Mouse (Mus musculus): ENCODE measurements around the gene Rhbdl1. TPM values are rescaled to one million over a fixed set of nuclear protein-coding genes. Genes with fewer than 3 reads are reported as not detected.
A peak's percentile ranks its signal among the peaks of the same experiment; 100 is the strongest.

The Rhbdl1 gene
- 10 to 100 TPM; 47.9 to 49.0 TPM for total RNA-seq (2021)

DNA sequence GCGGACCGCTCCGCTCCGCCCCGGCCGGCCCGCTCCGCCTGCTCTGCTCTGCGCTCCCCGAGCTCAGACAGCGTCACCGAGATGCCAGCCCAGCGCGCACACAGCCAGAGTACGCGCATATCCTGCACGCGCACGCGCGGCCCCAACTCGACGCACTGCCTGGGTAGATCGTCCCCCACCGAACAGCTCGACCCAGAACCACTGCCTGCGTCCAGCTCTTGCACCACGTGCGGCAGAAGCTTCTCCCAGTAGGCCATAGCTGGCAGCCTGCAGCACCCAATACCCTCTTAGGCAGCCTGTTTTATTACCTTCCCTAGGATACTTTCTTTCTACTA is at the start of gene Rhbdl1:
Gene Rhbdl1 (minus strand): TSS at position 220 of the 335 bp plus-strand sequence.
- peak; percentile 84 for DNase-seq

DNA sequence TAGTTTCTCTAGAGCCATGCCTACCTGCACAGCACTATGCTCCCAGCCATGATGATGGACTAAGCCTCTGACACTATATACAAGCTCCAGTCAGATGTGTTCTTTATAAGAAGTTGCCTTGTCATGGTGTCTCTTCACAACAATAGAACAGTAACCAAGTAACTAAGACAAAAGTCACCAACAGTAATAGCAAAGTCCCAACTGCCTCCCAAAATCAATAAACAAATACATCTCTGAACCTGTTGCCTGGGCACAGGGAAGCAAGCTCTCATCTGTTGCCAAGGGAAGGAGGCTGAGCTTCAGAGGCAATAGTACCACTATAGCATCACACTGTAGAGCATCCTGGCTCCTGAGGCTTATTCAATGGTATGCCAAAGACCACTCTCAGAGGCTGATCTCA is 49.7 kb upstream of the Rhbdl1 start:
- DNase-seq: no peak

DNA sequence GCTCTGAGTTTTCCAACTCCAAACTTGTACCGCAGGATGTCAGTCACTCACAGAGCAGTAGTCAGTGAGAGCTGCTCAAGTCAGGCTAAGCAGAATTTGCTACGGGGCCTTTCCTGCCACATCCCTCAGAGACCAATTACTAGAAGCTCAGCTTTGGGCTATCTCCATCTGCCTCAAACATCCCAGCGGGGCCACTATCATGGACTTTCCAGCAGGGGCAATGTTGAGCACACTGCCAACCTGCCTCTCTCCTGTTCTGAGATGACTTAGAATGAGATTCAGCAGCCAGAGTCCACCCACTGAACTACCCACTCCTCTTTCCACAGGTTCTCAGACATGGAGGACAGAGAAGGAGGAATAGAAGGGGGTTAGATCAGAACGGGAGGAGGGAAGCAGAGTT is 48.5 kb upstream of the Rhbdl1 start:
- DNase-seq: no peak

- no peak for DNase-seq
These were observed 46.7 kb upstream of the Rhbdl1 start for GRCm38 (mm10) chr17:25883824-25884223.

DNA sequence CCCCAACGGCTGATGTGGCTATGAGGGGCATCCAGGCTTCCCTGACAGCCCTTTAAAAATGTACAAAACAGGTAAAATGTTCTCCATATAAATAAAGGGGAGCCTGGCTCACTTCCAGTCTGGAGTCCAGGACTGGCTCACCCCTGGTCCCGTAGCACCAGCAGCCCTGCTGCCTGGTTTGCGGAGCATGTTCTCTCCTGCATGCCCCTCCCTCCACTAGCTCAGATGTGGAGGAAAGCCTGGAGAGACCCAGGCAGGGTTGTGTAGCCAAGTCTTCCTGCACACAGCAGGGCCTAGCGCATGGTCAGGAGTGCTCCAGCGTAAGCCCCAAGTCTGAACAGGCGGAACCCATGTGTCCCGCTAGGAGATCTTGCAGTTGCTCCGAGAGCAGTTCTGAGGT is 46.2 kb upstream of the Rhbdl1 start:
- no peak for DNase-seq

- no peak for DNase-seq
These were observed 45.2 kb upstream of the Rhbdl1 start for GRCm38 (mm10) chr17:25882306-25882705.

DNA sequence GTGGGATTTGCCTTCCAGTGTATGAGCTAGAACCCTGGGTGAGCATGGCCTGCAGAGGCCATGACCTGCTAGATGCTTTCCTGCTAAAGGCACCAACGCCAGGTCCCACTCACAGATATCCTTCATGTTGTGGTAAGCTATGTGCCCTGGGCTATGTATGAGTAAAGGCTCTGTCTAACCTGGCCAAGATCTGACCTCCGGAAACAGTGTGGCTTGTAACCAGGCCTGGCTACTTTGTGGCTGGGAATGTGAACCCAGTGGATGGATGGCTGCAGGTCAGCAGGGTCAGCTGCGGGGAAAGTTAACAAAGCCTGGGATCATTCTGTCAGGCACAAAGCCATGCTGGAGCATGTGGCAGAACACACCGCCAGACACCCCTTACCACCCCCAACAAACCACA is 44.6 kb upstream of the Rhbdl1 start:
- no peak for DNase-seq

GRCm38 (mm10) chr17:25880913-25881641 is 44.0 kb upstream of the Rhbdl1 start:
- DNase-seq: no peak

DNA sequence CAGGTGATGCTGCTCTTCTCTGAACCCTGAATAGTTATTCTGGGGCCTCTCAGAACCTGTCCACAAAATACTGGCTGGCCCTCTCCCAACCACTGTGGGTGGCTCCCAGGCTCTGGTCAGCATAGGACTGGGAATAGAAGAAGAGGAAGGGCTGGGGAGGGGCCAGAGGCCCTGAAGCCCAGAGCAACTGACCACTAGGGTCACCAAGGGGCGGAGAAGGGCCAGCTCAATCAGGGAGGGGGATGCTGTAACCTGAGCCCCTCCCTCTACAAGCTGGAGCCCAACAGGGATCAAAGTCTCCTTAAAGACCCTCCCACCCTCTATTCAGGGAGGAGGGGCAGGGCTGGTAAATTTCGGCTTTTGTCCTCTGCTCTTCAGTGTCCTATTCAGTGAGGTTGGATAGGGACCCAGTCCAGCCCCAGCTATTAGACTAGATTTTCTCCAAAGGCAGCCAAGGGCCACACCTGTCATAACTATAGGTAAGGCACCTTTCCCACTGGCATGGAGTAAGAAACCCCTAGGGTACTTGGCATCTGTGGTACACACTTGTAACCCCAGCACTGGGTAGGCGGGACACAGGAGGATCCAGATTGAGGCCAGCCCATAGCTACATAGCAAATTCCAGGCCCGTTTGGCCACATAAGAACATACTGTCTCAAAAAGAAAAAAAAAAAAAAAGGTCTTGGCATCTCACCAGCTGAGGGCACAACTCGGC is 43.3 kb upstream of the Rhbdl1 start, which contains the start of gene Wfikkn1:
Gene Wfikkn1 (minus strand): TSS at position 663 of the 715 bp plus-strand sequence.
- no peak for DNase-seq

DNA sequence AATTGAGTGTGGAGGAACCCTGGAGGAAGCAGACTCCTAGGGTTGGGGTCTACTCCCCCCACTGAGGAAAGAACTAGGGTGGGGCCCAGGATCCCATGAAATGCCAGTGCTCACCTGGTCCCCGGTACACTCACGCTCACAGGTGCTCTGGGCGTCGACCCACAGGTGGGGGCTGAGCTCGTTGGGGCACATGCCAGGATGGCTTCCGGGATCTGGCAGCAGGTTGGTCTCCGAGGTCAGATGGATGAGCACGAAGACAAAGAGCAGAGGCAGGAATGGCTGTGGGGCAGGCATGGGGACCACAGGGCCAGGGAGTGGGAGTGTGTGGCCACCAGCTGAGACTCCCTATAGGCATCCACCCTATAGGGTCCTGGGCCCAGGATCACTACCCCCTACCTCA is 42.7 kb upstream of the Rhbdl1 start:
- no peak for DNase-seq

DNA sequence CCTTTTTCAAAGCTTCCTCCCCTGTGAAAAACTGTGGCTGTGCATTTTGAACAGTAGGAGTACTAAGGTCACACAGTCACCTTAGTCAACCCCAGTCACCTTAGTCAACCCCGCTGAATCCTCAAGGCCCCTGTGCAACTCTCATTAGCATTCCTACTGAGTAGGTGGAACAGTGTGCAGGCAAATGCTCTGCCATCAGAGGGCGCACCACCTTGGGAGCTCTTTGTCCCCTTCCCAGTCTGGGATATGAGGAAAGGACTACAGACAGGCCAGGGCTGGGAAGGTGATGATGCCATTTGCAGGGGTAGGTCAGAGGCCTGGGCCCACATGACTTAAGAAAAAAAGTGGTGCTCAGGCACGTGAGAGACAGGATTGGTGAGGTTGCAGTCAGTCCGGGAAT is 42.2 kb upstream of the Rhbdl1 start:
- DNase-seq: no peak

GRCm38 (mm10) chr17:25878611-25879180 is 41.6 kb upstream of the Rhbdl1 start:
- no peak for DNase-seq

DNA sequence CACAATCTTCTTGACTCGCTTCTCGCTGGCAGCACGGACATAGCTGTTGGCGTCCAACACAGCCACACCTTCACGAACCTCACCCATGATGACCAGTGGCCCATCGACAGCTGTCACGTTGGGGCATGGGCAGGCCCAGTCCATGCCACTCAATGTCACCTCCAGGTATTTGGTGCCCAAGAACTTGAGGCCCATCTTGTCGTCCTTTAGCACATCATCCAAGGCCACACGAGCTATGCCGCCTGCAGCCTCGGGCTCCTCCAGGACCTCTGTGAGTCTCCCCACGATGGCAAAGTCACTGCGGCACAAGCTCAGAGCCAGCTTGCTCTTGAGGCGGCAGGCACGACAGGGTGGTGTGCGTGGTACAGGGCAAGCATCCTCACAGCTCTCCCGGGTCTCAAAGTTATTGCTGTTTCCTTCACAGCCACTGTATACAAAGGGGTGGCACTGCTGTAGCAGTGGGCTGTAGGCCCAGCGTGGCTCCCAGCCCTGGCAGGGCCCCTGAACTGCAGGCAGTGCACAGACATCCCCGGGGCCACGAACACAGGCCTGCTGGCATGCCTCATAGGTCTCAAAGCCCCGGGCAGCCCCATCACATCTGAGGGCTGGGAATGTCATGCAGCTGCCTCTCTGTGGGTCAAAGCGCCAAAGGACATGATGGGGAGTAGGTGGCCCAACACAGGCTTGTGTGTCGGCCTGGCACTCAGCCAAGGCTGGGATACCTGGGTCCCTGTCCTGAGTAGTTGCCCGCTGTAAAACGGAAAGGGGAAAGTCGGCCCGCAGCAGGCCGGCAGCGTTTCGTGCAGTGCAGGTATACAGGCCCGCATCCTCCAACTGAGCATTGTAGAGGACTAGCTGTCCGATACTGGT is 40.9 kb upstream of the Rhbdl1 start:
- no peak for DNase-seq

DNA sequence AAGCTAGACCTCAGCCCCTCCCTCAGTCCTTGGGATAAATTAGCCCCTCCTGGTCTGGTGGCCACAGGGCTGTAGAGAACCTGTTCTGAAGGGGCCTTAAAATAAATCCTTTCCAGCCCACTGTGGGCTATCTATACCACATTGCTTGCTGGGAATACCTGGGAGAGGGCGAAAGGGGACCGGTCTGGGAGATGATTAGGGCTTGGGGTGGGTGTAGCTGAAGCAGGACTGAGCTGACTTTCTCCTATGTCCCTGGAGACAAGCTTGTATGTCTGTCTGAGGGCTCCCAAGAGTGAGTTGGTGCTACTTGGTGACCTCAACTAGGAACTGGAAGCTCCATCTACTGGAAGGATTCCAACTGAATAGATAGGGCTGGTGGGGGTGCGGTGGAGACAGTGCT is 39.9 kb upstream of the Rhbdl1 start:
- DNase-seq: no peak

- no peak for DNase-seq
These were observed 39.3 kb upstream of the Rhbdl1 start for GRCm38 (mm10) chr17:25876347-25876915.

- DNase-seq: peak; percentile 89 to 91
These were observed 38.4 kb upstream of the Rhbdl1 start for GRCm38 (mm10) chr17:25875171-25876136.

DNA sequence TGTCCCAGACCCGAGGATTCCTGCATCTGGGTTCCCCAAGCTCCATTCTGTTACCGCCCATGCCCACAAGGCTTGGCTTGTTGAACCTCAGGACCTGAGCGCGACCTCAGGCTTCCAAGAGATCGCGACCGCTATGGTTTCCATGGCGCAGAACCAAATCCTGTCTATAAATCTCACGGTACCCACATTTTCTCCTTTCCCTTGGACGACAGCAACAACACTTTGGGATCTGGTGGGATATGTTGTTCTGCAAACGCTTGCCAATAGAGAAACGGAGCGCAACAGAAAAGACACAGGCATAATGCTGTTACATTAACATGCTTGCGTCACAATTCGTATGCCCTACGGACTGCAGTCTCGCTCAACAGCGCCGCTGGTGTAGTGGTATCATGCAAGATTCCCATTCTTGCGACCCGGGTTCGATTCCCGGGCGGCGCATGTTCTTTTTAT is 37.7 kb upstream of the Rhbdl1 start, which contains the start of gene Mettl26:
Gene Mettl26 (plus strand): TSS at position 354 of the 450 bp plus-strand sequence.
- peak; percentile 96 to 98 for DNase-seq

DNA sequence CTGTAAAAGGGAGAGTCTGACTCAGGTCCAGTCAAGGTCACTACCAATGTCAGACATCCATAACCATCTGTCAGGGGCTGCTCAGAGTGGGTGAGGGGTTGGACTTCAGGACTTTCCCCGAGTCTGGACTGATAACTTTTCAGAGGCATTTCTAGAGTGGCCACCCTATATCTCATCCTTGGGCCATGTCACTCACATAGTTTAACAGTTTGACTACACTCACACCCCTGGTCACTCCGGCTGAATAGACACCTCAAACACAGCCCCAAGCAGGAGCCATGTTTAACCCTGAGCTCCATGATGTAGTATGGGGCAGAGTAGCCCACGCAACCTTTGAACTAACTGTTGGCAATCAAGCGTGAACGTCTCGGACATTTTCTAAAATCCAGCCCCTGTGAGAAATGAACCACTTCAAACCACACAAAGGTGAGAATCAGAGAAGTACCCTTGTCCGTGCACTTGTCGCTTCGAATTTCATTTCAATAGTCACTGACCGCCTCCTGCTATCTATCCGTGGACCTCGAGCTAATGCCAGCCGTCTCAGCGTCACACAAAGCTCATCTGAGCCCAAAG is 37.1 kb upstream of the Rhbdl1 start:
- DNase-seq: no peak

GRCm38 (mm10) chr17:25873405-25874147 is 36.5 kb upstream of the Rhbdl1 start:
- DNase-seq: no peak

GRCm38 (mm10) chr17:25872676-25873075 is 35.6 kb upstream of the Rhbdl1 start:
- DNase-seq: no peak
